Mouse (Mus musculus) forebrain, embryonic 12.5 days (tissue): ENCODE results near the gene Etl4. TPM values are rescaled to one million over a fixed set of nuclear protein-coding genes. Genes with fewer than 3 reads are reported as not detected.
"Not testable (repeated sequence)": the region's sequence is repeated elsewhere in the genome, so short reads cannot be mapped to it uniquely, and the experiment has no call there.

ENCODE experiments used
- ATAC-seq: fragments of 200-750 bp; cut with Nextera tagmentation; 2 replicates; pipeline ENCODE4 v1.8.0; 2017; ENCODE audit warnings: moderate TSS enrichment; ENCODE audit not compliant: low FRiP score
- H3K27ac ChIP-seq: fragments of 300-500 bp; sonication (generic); 2 replicates; pipeline ENCODE4 v1.5.1; 2016; ENCODE audit warnings: mild to moderate bottlenecking
- H3K27me3 ChIP-seq: fragments of 300-500 bp; sonication (generic); 2 replicates; pipeline ENCODE4 v1.6.1; 2016; ENCODE audit warnings: mild to moderate bottlenecking
- H3K36me3 ChIP-seq: fragments of 300-500 bp; sonication (generic); replicated peaks from 2 replicates; pipeline ENCODE4 v1.6.1; 2016; ENCODE audit warnings: mild to moderate bottlenecking
- H3K4me1 ChIP-seq: fragments of 300-500 bp; sonication (generic); 2 replicates; pipeline ENCODE4 v1.6.1; 2016
- H3K4me2 ChIP-seq: fragments of 300-500 bp; sonication (generic); 2 replicates; pipeline ENCODE4 v1.6.1; 2016; ENCODE audit warnings: mild to moderate bottlenecking, moderate library complexity
- H3K4me3 ChIP-seq: fragments of 300-500 bp; sonication (generic); replicated peaks from 2 replicates; pipeline ENCODE4 v1.5.1; 2016; ENCODE audit warnings: mild to moderate bottlenecking
- H3K9ac ChIP-seq: fragments of 300-500 bp; sonication (generic); 2 replicates; pipeline ENCODE4 v1.6.1; 2016; ENCODE audit warnings: mild to moderate bottlenecking
- H3K9me3 ChIP-seq: fragments of 300-500 bp; sonication (generic); 2 replicates; pipeline ENCODE4 v1.6.1; 2016
- WGBS: fragments of 180-500 bp; shearing (Covaris S2); methylation state at CpG from one replicate; pipeline ENCODE4 v1.1.7; 2016; 5-methylcytosine and 5-hydroxymethylcytosine counted together
- polyA plus RNA-seq: library from polyadenylated mRNA; unstranded; fragments of >200 nt; fragmentation: Nextera tagmentation; extraction: Ambion mirVana; gene quantifications from 2 replicates; pipeline ENCODE4 v1.2.1, GENCODE M21; 2016

The Etl4 gene
- polyA plus RNA-seq, 1 experiment from 2014 or later = 30.3 TPM

- H3K4me2 ChIP-seq, H3K9ac ChIP-seq, ATAC-seq, H3K9me3 ChIP-seq, H3K36me3 ChIP-seq, H3K27ac ChIP-seq, H3K4me3 ChIP-seq, H3K27me3 ChIP-seq, H3K4me1 ChIP-seq: not testable (repeated sequence)
- 69% methylated on average over 6 of the region's 6 CpGs for WGBS
Observed at GRCm38 (mm10) chr2:20176456-20177184, 267.0 kb downstream of the Etl4 start.

- 90% methylated on average over 3 of the region's 3 CpGs for WGBS
- ATAC-seq, H3K4me1 ChIP-seq, H3K4me2 ChIP-seq, H3K9me3 ChIP-seq, H3K27me3 ChIP-seq, H3K9ac ChIP-seq, H3K27ac ChIP-seq, H3K4me3 ChIP-seq, H3K36me3 ChIP-seq: not testable (repeated sequence)
Observed at GRCm38 (mm10) chr2:20177236-20177635, 267.7 kb downstream of the Etl4 start.

GRCm38 (mm10) chr2:20180561-20180960, 271.0 kb downstream of the Etl4 start:
- H3K27ac ChIP-seq, H3K9ac ChIP-seq, H3K9me3 ChIP-seq, H3K36me3 ChIP-seq, H3K4me1 ChIP-seq, H3K27me3 ChIP-seq, H3K4me3 ChIP-seq, ATAC-seq, H3K4me2 ChIP-seq: not testable (repeated sequence)
- WGBS = 88% methylated on average over 5 of the region's 5 CpGs

- 86% methylated on average over 7 of the region's 7 CpGs for WGBS
- H3K9ac ChIP-seq = not testable (repeated sequence)
Observed at GRCm38 (mm10) chr2:20187223-20187622, 277.6 kb downstream of the Etl4 start.

GRCm38 (mm10) chr2:20203011-20203410, 293.4 kb downstream of the Etl4 start:
- Histone ChIP-seq H3K36me3 (no peaks in the 10 kb centered on the region), H3K4me1 (no peaks in the 10 kb centered on the region), H3K27me3 (no peaks in the 10 kb centered on the region), H3K27ac (no peak overlapping the region), H3K9ac (no peak overlapping the region), H3K4me2 (no peak overlapping the region), H3K4me3 (no peak overlapping the region), H3K9me3 (no peaks in the 10 kb centered on the region)
- 89% methylated on average over 7 of the region's 7 CpGs for WGBS
- no peak for ATAC-seq

More at GRCm38 (mm10) chr2:20187223-20187622, 277.6 kb downstream of the Etl4 start:
- not testable (repeated sequence) for H3K4me3 ChIP-seq, H3K27ac ChIP-seq, H3K4me2 ChIP-seq, H3K4me1 ChIP-seq, H3K27me3 ChIP-seq, H3K36me3 ChIP-seq, H3K9me3 ChIP-seq, ATAC-seq

DNA sequence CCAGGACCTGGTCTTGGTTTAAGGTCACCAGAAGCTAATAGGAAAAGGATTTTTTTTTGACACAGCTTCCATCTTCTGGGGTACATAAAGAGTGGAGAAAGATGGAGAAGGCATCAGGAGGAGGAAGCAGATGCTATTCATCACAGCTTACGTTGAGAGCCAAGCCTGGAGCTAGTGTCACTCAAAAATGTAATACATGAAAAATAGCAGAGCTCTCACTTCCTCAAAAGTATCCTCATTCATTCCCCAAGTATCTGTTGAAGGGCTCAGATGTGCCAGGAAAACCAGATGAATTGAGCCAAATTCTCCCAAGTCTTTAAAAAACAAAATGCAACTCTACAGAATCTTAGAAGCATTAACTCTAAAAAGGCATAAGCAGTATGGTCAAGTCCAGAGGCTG, 297.1 kb downstream of the Etl4 start:
- Histone ChIP-seq H3K9ac (no peak overlapping the region), H3K27ac (no peak overlapping the region), H3K36me3 (no peaks in the 10 kb centered on the region), H3K4me1 (no peaks in the 10 kb centered on the region), H3K4me2 (no peak overlapping the region), H3K4me3 (no peak overlapping the region), H3K27me3 (no peaks in the 10 kb centered on the region), H3K9me3 (no peaks in the 10 kb centered on the region)
- no peak for ATAC-seq
- 78% methylated on average over 1 of the region's 1 CpGs for WGBS

- ATAC-seq = no peak
- no peak overlapping the region for H3K4me3 ChIP-seq
- no peaks in the 10 kb centered on the region for H3K27me3 ChIP-seq
- WGBS = 82% methylated on average over 3 of the region's 3 CpGs
- H3K9ac ChIP-seq = no peak overlapping the region
- H3K4me1 ChIP-seq = no peaks in the 10 kb centered on the region
- H3K9me3 ChIP-seq = no peaks in the 10 kb centered on the region
- no peaks in the 10 kb centered on the region for H3K36me3 ChIP-seq
- no peak overlapping the region for H3K27ac ChIP-seq
- no peak overlapping the region for H3K4me2 ChIP-seq
Observed at GRCm38 (mm10) chr2:20208683-20209194, 299.2 kb downstream of the Etl4 start.

GRCm38 (mm10) chr2:20209359-20209758, 299.8 kb downstream of the Etl4 start:
- Histone ChIP-seq H3K9ac (no peak overlapping the region), H3K9me3 (no peaks in the 10 kb centered on the region), H3K4me3 (no peak overlapping the region), H3K4me1 (no peaks in the 10 kb centered on the region), H3K36me3 (no peaks in the 10 kb centered on the region), H3K4me2 (no peak overlapping the region), H3K27me3 (no peaks in the 10 kb centered on the region), H3K27ac (no peak overlapping the region)
- no peak for ATAC-seq
- WGBS = 52% methylated on average over 4 of the region's 4 CpGs

- Histone ChIP-seq H3K9ac (no peak overlapping the region), H3K4me2 (no peak overlapping the region), H3K27me3 (no peaks in the 10 kb centered on the region), H3K4me1 (no peaks in the 10 kb centered on the region), H3K36me3 (no peaks in the 10 kb centered on the region), H3K9me3 (no peaks in the 10 kb centered on the region), H3K27ac (no peak overlapping the region), H3K4me3 (no peak overlapping the region)
- no peak for ATAC-seq
- WGBS = 98% methylated on average over 2 of the region's 2 CpGs
Observed at GRCm38 (mm10) chr2:20216275-20216674, 306.7 kb downstream of the Etl4 start.

DNA sequence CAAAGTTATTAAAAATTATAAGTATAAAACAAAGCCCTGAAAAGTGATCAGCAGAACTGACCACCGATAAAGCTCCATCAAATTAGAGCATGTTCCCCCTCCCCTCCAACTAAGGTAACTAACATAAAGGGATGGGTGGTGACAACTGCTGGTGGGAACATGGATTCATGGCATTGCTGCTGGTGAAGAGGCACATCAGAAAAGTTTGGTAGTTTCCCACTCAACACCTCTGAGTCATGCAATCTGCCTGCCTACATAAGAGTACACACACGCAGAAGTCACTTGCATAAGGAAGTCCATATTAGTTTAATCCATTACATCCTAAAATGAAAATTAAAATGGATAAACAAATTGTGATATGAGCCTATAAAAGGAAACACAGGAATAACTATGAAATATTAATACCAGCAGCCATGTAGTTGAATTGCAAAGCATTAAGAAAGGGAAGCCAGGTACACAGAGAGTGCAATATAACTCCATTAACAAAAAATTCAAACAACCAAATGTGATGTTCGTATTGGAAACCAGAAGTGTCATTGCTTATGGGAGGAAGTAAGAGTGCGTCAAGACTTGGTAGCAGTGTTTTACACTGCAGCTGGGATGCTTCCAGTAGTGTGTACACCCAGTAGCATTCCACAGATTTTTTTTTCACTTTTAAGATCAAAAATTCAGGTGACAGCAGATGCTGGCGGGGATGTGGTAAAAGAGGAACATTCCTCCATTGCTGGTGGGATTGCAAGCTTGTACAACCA, 307.3 kb downstream of the Etl4 start:
- no peaks in the 10 kb centered on the region for H3K9me3 ChIP-seq
- no peak overlapping the region for H3K27ac ChIP-seq
- no peak overlapping the region for H3K4me2 ChIP-seq
- no peaks in the 10 kb centered on the region for H3K4me1 ChIP-seq
- H3K36me3 ChIP-seq = no peaks in the 10 kb centered on the region
- no peak overlapping the region for H3K9ac ChIP-seq
- ATAC-seq = no peak
- WGBS = 92% methylated on average over 5 of the region's 5 CpGs
- no peak overlapping the region for H3K4me3 ChIP-seq
- H3K27me3 ChIP-seq = no peaks in the 10 kb centered on the region

DNA sequence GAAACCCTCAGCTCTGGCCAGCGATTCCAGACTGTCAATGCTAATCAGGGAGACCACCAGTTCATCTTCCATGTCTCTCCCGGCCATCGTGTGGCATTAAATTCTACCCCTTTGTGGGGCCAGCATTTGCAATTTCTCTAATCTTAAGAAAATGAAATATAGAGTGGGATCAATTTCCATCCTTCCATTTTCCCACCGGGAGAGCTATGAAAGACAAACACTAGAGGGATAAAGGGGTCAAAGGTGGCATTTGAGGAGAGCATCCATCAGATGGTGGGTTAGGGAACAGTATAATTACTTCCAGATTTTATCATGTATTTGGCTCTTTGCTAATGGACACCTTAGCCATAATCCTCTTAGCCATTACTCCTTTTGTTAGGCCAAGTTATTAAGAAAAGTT, 321.8 kb downstream of the Etl4 start:
- Histone ChIP-seq H3K36me3 (no peaks in the 10 kb centered on the region), H3K9ac (no peak overlapping the region), H3K4me2 (no peak overlapping the region), H3K27me3 (no peaks in the 10 kb centered on the region), H3K4me3 (no peak overlapping the region), H3K9me3 (no peaks in the 10 kb centered on the region), H3K4me1 (no peaks in the 10 kb centered on the region), H3K27ac (no peak overlapping the region)
- WGBS = 67% methylated on average over 4 of the region's 4 CpGs
- ATAC-seq = no peak

- H3K27ac ChIP-seq = no peak overlapping the region
- H3K4me2 ChIP-seq = no peak overlapping the region; the same call in 1 of the 2 replicates
- no peak for ATAC-seq
- H3K4me1 ChIP-seq = 0 out of 2 replicates have a peak, but pooled peaks cover 8% of the 10 kb centered on the region
- no peak overlapping the region for H3K9ac ChIP-seq
- 63% methylated on average over 4 of the region's 4 CpGs for WGBS
- H3K9me3 ChIP-seq = no peaks in the 10 kb centered on the region
- H3K36me3 ChIP-seq = no peaks in the 10 kb centered on the region
- H3K4me3 ChIP-seq = no peak overlapping the region
- no peaks in the 10 kb centered on the region for H3K27me3 ChIP-seq
Observed at GRCm38 (mm10) chr2:20248043-20248664, 338.6 kb downstream of the Etl4 start.
